Mouse (Mus musculus) cerebral cortex, adult 2 months (tissue): ENCODE results near the gene Pnmal1.

ENCODE experiments used
- WGBS: fragments of 180-500 bp; shearing (Covaris S2); methylation state at CpG from one replicate; pipeline ENCODE4 v1.1.7; 2018; 5-methylcytosine and 5-hydroxymethylcytosine counted together

The Pnmal1 gene

DNA sequence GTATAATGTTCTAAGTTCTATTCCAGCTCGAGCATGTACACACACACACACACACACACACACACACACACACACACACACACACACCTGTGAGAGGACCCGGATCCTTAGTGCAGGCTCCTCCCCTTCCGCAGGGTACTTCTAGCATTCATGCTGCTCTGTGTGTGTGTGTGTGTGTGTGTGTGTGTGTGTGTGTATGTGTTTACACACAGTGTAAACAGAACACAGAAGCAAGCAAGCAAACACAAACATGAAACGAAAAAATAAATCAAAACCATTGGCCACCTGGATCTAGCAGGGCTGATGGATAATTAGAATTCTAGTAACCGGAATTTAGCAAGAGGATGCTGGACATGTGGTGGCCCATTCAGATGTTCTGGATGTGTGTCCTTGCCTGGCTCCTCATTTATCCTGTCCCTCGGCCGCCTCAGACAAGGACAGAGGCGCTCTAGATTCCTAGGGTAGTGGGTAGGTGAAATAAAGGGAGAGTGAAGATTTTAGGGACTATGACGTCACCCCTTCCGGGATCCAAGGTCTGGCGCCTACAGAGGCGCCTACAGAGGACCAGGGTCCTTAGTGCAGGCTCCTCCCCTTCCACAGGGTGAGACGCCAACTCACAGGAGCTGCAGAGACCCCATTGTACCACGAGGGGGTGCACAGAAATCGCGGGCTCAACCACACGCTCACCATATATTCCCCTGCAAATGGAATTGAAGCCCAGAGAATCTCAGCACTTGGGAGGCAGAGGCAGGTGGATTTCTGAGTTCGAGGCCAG lies 8.4 kb upstream of the Pnmal1 start:
- WGBS = 14% methylated on average over 18 of the region's 18 CpGs

DNA sequence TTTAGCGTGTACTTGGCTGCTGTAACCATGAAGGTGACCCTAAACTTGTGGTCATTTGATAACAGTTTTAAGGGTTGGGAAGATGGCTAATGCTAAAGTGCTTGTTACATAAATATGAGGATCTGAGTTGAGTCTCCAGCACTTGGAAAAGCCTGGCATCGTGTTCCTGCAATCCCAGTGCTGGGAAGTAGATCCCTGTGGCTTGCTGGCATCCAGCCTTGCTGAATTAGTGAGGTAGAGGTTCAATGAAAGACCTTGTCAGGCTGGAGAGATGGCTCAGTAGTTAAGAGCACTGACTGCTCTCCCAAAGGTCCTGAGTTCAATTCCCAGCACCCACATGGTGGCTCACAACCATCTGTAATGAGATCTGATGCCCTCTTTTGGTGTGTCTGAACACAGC lies 5.7 kb upstream of the Pnmal1 start:
- WGBS = 64% methylated on average over 2 of the region's 2 CpGs

DNA sequence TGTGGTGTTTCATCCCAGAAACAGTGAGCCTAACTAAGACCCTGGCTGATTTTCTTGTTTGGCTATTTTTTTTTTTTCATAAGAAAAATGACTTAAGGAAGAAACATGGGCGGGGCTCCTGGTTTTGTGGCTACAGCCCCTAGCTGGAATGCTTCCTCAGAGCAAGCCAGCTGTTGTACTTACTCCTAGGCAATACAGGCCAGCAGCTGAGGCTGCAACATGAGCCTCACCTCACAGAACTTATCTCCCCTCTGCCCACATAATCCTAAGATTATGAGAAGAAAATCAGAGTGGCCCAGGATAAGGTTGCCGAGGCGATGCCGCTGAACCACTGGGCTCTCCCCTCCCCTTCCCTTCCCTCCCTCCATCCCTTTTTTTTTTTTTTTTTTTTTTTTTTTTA lies 3.8 kb upstream of the Pnmal1 start:
- 79% methylated on average over 4 of the region's 4 CpGs for WGBS

DNA sequence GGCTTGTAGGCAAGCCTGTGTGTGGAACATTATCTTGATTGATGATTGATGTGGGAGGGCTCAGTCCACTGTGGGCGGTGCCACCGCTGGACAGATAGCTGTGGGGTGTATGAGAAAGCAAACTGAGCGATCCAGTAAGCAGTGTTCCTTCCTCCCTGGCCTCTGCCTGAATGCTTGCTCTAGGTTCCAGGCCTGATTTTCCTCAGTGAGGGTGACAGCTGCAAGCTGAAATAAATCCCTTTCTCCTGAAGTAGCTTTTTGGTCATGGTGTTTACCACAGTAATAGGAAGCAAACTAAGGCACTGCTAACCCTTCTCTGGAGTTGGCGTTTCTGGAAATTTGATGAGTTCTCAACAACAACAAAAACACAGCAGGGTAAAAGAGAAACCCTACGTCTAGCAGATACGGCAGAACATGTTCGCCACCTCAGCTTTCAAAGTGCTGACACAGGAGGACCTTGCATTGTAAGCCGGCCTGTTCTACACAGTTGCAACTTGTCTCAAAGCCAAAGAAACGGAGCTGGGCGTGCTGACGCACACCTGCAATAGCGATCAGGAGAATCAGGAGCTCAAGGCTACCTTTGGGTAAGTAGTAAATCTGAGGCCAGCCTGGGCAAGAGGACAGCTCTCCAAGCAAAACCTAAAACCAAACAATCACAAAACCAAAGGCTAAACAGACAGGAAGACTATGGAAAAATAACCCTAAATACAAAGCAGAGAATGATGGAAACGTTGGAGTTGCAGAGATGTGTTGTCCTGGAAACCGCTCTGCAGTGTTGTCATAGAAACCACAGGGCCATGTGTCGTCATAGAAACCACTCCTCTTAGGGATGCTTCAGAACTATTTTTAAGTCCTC lies 2.8 kb upstream of the Pnmal1 start:
- 31% methylated on average over 15 of the region's 15 CpGs for WGBS

DNA sequence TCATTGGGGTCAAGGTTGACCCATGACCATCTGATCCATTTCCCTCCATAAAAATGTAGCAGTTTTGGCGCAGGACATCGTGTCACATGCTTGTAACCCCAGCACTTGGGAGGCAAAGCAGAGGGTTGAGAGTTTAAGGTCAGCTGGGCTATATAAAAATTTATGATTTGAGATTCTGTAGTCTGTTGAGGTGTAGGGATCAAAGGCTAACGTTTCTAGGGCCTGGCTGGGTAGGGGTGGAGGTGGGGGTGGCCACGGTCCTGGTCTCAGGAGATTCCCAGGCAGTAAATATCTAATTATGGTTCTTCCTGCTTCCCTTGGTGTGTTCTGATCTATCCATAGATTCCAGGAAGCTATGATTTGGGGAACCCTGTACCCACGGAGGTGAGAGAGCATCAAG lies 2.2 kb downstream of the Pnmal1 start:
- 82% methylated on average over 5 of the region's 5 CpGs for WGBS

DNA sequence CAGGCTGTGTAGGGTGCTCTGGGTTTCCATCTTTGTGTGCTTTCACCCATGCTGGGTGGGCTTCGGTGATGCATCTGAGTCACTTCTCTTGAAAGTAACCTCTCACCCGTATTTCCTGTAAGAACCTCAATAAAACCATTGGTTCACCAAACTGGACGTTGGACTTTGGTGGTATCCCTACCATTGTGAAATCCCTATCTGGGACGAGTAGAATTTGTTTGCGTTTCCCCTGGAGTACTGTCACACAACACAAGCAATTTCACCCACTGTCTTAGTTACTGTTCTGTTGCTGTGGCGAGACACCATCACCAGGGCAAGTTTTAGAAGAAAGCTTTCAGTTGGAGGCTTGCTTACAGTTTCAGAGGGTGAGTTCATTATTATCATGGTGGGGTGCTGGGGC lies 8.9 kb downstream of the Pnmal1 start:
- 92% methylated on average over 6 of the region's 6 CpGs for WGBS

DNA sequence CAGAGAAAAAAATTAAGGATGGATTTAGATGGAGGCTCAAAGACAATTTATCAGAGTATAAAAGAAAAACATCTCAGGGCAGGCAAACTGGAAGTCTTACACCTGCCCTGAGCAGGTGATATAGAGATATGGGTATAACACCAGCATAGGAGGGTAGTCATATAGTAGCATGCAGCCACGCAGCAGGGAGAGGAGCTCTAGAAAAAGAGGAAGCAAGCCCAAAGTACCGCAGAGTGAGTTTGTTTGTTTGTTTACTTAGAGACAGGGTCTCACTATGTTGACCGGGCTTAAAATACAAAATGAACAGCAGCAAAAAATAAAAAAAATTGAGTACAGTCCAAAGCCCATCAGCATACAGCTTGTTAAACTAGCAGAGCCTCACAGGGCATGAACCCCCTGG lies 11.7 kb downstream of the Pnmal1 start:
- 88% methylated on average over 3 of the region's 3 CpGs for WGBS

DNA sequence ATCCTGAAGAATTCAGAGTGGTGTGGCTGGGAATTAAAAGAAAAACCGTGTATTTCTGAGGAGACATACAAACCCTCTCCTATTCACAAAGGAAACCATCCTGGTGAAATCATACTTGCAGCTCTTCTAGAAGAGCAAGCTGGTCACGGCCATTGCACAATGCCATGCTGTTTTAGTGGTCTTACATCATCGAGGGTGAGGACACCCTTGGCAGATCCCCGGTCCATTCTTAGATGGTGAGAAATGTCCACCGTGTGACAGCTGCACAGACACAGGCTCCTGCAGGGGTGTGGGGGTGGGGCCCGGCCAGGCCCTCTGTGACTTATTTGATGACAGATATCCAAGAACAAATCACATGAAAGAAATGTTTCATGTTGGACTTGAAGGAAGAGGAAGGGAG lies 14.5 kb downstream of the Pnmal1 start:
- 39% methylated on average over 6 of the region's 6 CpGs for WGBS

DNA sequence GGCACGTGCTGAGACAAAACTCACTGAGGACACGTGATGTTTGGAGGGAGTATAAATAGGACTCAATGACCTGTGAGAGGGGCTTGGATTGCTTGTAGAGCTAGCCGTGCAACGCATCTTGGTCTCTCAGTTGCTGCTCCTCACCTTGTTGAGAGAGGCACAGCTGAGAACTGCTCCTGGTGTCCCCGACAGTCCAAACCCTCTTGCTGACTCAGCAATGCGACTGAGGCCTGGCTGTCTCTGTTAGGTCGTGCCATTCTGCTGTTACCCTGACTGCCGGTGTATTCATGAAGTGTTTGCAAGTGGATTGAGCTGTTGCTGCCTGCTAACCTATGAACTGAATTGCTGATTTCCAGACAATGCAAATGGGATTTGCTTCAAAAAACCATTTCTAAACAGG lies 16.8 kb downstream of the Pnmal1 start:
- 85% methylated on average over 8 of the region's 8 CpGs for WGBS

DNA sequence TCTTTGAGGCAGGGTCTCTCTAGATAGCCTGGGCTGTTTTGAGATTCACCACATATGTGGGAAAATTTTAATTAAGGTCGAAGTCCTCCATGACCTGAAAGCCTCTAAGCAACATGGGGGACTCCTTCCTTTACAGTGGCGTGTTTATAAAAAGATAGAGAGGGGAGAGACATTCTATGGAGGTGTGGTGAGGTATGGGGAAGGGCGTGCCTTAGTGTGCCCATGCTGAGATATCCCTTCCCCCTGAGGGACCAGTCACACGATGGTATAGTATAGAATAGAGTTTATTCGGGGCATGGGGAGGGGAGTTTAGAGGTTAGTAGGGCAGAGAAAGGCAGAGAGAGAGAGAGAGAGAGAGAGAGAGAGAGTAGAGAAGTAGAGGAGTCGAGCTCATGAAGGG lies 18.7 kb downstream of the Pnmal1 start:
- 81% methylated on average over 6 of the region's 6 CpGs for WGBS

DNA sequence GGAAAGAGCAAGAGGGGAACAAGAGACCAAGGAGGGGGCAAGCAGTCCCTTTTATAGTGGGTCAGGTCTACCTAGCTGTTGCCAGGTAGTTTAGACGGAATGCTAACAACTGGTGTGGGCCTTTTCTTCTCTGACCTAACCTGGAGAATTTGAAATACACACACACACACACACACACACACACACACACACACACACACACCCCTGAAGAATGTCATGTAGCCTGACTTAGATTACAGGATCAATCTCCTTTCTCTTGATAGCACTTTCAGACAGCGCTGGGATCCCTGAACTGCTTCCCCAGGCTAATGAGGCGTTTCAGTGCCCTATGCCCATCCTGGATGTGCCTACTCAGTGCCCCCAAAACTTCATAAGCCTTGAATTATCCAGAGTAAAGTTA lies 19.1 kb downstream of the Pnmal1 start:
- WGBS = 97% methylated on average over 3 of the region's 3 CpGs

DNA sequence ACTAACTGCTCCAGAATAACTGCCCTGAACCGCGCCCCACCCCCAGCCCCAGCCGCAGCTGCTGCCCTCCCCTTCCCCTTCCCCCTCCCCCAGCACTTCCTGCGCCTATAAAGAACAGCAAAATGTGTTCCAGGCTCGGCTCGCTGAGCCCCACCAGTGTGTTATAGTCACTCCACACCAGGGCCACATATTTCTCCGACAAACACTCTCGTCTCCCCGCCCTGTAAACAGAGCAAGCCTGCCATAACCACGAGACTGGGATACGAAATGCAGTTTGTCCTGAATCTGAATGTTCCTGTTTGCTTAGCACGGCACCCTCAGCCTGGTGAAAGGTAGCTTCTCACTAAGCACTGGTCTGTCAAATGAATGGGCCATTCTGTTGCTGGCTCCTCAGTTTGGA lies 20.9 kb downstream of the Pnmal1 start:
- 2% methylated on average over 12 of the region's 12 CpGs for WGBS

DNA sequence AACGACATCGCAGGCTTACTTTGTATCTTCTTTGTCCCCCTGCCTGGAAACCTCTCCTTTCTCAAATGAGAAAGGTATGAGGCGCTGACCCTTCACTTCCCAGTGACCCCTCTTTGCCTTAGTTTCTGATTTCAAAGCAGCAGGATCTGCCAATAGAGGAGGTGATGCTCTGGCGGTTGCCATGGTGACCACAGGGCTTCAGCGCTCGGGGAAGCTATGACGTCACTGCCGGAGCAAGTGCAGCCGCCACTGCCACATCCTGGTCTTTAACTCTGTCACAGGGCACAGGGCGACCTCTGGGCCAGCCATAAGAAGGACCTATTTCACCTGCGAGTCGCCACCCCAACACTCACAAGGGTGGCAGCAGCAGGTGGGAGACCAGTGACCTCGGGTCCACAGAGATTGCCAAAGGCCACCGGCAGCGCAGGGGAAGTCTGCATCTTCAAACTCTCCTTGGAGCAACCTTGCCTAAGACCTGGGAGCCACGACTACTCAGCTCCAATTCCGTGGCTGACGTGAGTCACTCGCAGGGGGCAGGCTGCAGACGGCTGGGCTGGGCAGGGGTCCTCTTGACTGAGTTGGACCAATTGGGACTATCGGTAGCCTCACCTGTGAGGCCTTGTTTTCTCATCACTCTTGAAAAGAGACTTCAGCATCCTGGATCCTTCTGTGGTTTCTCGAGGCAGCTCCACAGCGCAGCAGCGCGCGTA lies 23.5 kb downstream of the Pnmal1 start, which contains the start of gene Gm42372:
Gene Gm42372 (plus strand): TSS at position 228 of the 710 bp plus-strand sequence.
- WGBS = 19% methylated on average over 26 of the region's 26 CpGs

DNA sequence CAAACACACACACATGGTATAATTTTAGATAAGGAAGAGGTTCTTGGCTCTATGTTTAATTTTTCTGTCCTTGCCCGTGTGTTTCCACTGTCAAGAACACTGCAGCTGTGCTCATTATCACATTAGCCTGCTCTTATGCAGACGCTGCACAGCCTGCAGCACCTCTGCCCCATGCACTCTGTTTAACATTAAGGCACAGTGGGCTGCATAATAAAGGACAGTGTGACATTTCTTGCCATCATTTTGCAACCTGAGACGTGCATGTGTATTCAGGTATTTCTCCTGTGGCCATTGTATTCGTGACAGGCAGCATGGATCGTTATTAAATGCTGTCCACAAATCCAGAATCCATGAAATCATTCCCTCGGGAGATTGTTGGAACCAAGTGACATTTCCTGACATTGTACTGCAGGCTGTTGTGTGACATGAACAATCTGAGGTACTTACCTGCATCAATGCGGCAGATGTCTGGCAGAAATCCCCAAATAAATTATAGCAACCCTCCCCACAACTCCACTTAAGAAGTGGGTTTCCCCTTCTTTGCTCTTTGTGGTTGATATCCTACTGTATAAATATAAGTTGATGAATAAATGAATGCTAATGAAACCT lies 28.2 kb downstream of the Pnmal1 start:
- WGBS = 38% methylated on average over 7 of the region's 7 CpGs

DNA sequence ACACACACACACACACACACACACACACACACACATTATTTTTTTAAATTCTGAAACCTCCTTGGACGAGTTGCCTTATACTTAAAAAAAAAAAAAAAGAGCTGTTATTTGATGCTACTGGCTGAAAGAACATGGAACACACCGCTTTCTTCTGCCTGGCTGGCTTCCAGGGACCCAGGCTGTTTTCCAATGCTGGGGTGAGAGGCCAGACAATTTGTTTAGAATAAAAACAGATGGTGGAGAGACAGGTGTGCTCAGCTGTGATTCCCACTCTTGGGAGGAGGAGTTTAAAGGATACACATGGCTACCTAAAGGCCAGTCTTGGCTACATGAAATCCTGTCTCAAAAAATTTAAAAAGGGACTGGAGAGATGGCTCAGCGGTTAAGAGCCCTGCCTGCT lies 28.9 kb downstream of the Pnmal1 start:
- WGBS = 38% methylated on average over 3 of the region's 3 CpGs

DNA sequence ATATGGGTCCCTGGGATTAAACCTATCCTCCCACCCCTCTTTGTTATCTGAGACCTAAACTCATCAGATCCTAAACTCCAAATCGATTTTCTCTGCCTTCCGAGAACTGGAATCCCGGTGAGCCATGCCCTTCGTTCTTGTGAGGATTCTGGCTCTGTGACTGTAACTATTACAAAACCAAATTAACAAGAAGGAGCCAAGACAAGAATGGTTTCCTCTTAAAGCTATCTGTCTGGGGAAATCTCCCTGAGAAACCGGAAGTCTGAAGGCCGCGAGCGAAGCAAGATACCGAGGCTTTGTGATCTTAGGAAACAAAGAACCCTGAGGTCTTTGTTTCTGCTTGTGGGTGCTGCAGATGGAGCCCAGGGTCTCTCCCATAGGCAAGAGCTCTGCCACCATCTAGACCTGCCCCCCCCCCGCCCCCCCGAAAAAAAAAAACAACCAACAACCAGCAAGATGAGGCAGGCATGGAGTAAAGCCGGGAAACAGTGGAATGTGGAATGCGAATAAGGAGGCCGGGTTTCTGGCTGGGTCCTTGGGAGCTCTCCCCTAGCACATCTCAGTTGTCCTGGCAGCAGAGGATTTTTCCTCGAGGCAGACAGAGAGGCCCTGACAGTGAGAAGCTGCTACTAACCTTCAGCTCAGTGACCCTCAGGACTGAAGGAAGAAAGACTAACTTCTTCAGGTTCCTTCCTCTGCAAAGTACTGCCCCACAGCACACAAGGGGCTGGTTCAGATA lies 30.7 kb downstream of the Pnmal1 start:
- 28% methylated on average over 15 of the region's 15 CpGs for WGBS

DNA sequence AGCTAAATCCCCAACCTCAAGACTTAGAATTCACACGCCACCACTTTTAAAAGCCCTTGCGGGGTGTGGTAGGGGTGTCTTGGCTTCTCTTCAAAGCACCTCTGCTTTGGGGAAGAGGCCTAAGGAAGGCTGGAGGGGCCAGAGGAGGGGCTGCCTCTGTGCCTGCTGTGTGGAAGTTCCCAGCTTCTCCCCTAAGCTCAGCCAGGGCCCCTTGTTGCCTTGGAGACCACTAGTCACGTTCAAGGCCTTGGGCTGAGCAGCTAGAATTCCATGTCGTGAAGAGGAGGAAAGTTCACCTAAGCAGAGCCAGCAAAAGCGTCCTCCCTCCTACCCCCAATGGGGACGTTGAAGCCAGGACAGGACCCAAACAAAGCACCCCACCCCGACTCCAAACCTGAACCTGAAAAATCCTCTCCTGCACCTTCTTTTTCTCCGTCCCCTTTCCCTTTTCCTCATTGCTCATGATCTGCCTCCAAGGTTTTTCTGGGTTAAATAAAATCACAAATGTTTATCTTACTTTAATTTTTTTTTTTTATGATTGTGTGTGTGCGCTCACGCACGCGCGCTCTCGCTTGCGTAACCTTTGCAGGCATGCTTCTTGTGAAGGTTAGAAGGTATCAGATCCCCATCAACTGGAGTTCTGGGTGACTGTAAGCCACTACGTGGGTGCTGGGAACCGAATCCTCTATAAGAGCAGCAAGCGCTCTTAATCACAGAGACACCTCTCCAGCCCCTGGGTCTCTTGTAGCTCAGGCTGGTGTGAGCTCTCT lies 32.4 kb downstream of the Pnmal1 start:
- WGBS = 71% methylated on average over 18 of the region's 18 CpGs

DNA sequence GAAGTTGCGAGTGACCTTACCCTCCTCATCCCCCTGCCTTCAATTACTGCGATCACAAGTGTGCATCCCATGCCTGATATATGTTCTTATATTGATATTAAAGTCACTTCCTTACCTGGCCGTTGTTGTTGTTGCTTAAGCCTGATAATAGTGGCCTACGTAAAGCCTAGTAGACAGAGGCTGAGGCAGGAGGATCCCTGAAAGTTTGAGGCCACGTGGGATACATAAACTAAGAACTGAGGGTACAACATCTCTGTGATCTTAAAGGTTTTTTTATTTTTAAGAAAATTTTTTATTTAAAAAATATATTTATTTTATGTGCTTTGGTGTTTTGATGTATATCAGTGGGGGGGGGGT lies 33.0 kb downstream of the Pnmal1 start, which contains the start of gene Ccdc8:
Gene Ccdc8 (plus strand): TSS at position 258 of the 357 bp plus-strand sequence.
- WGBS = 98% methylated on average over 5 of the region's 5 CpGs

DNA sequence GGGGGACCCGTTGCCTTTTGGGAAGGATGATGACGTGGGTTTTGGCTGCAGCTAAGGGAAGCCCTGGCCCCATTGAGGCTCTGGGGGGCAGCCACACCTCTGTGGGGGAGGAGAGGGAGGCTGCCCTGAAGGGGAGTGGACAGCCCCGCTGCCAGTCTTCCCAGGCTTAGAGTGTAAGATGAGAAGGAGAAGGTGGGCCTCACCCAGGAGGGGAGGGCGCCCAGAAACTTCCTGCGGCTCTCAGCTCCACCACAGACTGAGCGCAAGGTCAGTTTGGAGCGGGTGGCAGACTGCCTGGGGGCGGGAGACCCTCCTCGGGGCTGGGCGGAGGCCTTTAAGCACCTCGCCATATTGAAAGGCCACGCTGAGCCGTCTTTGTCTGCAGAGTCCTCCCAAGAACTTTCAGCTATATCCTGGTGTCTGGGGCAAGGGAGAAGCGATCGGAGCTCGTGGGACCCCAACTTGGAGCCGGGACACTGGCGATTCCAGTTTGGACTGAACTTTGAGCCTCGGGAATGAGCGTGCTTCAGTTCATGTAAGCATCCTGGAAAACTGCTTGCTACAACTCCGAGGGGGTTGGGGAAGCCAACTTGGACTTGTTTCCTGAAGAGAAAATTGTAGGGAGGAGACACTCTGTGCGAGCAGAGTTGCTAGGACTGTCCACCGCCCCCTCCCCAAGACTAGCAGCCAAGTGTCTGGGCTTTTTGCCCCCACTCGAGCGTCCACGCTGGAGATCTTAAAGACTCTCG lies 34.3 kb downstream of the Pnmal1 start:
- WGBS = 50% methylated on average over 27 of the region's 27 CpGs

DNA sequence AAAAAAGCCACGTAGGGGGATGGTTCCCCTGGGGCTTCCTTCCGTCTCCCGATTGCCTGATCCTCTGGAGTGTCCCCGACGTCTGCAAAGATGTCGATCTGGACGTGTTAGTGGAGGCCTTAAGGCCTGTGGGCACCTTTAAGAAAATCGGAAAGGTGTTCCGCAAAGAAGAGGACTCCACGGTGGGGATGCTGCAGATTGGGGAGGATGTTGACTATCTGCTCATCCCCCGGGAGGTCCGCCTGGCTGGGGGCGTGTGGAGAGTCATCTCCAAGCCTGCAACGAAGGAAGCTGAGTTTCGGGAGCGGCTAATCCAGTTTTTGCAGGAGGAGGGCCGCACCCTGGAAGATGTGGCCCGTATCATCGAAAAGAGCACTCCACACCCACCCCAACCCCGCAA lies 34.9 kb downstream of the Pnmal1 start:
- WGBS = 40% methylated on average over 20 of the region's 20 CpGs
